Mouse (Mus musculus) cerebellum, adult 2 months (tissue): Measurements from ENCODE around the gene Cpa2. TPM values are rescaled to one million over a fixed set of nuclear protein-coding genes. Genes with fewer than 3 reads are reported as not detected.

Source experiments
- DNase-seq, 2 experiments: peaks; one replicate each; pipeline ENCODE4 v3.0.0; 2021
- H3K27ac ChIP-seq: fragments of 200-500 bp; 2 replicates; pipeline ENCODE4 v1.5.1; 2012; ENCODE audit warnings: low read length, control low read depth, inconsistent platforms; ENCODE audit not compliant: insufficient read depth
- H3K27me3 ChIP-seq: fragments of 200-500 bp; 2 replicates; pipeline ENCODE4 v1.6.1; 2012; ENCODE audit warnings: inconsistent platforms, mild to moderate bottlenecking, low read length, moderate library complexity; ENCODE audit not compliant: control insufficient read depth, insufficient read depth
- H3K4me1 ChIP-seq: fragments of 200-500 bp; 2 replicates; pipeline ENCODE4 v1.6.1; 2011; ENCODE audit warnings: low read length; ENCODE audit not compliant: control insufficient read depth, insufficient read depth
- H3K4me3 ChIP-seq: fragments of 200-500 bp; replicated peaks from 2 replicates; pipeline ENCODE3; 2011; ENCODE audit warnings: mild to moderate bottlenecking, low read depth, low read length, control low read depth; ENCODE audit not compliant: insufficient read depth
- CTCF ChIP-seq: fragments of 200-500 bp; IDR thresholded peaks from 2 replicates; pipeline ENCODE4 v1.5.1; 2011; ENCODE audit warnings: low read depth, mild to moderate bottlenecking, control low read depth, low read length, moderate library complexity, borderline replicate concordance; ENCODE audit not compliant: insufficient read depth
- POLR2A ChIP-seq: fragments of 200-500 bp; IDR thresholded peaks from 2 replicates; pipeline ENCODE4 v1.6.1; 2011; ENCODE audit warnings: low read length, control low read depth, borderline replicate concordance; ENCODE audit not compliant: insufficient read depth
- whole genome bisulfite sequencing: fragments of 180-500 bp; shearing (Covaris S2); methylation state at CpG from one replicate; pipeline ENCODE4 v1.1.7; 2018; 5-methylcytosine and 5-hydroxymethylcytosine counted together
- polyA plus RNA-seq: library from polyadenylated mRNA; depleted of rRNA; stranded (reverse); fragments of >200 nt; gene quantifications from 2 replicates; pipeline ENCODE4 v1.2.3, GENCODE M21; 2012

The Cpa2 gene
- polyA plus RNA-seq, 1 experiment: 7.7 TPM

- Histone ChIP-seq H3K27me3 (no peaks in the 10 kb centered on the region), H3K27ac (no peak overlapping the region), H3K4me3 (no peak overlapping the region), H3K4me1 (no peaks in the 10 kb centered on the region)
- TF ChIP-seq CTCF (no peak), POLR2A (no peak)
- WGBS: 77% methylated on average over 10 of the region's 10 CpGs
- DNase-seq: no peak
Observed at GRCm38 (mm10) chr6:30592417-30592974, 51.1 kb downstream of the Cpa2 start.

DNA sequence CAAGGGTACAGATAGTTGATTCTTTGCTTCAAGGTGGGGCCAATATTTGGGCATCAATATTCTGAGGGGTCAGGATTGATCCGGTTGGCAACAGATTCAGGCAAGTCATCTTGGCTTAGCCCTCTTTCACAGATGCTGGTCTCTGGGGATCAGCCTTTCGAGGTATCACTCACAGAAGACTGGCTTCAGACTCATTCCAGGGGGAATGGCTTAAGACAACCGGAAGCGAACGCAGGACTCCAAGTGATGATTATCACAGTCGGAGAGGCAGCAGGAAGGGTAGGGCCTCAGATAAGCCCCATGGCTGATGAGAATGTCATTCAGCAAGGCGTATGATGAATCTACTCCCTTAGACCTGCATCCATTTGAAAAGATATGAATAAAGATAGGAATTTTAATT, 53.0 kb downstream of the Cpa2 start:
- 81% methylated on average over 7 of the region's 7 CpGs for WGBS
- no peak overlapping the region for H3K27ac ChIP-seq
- no peak overlapping the region for H3K4me3 ChIP-seq
- no peaks in the 10 kb centered on the region for H3K4me1 ChIP-seq
- DNase-seq: no peak
- H3K27me3 ChIP-seq: no peaks in the 10 kb centered on the region
- no peak for TF ChIP-seq POLR2A
- TF ChIP-seq CTCF: no peak

DNA sequence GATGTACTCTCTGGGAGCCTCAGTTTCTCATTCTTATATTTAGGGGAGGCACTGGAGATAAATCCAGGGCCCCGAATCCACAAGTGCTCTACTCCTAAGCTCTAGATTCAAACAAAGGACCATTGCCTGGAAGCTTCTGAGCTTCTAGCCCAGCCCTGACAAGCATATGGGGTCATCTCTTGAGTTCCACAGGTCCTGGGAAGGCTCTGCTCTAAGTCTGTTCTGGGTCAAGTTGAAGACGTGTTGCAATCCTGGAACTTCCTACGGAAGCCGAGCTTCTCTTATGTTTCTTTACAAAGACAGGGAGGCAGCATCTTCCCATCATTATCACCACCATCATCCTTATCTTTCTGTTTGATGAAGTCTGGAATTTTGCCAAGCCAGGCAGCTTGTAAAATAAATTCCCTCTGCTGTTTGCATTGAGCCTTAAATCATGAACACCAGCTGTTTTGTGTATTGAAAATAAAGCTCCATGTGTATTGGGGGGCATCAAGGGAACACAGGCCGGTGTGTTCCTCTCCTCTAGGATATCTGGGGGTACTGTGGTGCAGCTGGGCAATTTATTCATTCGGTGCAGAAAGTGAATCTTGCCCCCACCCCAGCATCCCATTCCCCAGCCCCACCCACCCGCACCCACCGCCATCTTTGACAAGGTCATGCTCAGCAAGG, 55.0 kb downstream of the Cpa2 start:
- no peak for DNase-seq
- no peaks in the 10 kb centered on the region for H3K4me1 ChIP-seq
- WGBS: 93% methylated on average over 8 of the region's 8 CpGs
- no peak overlapping the region for H3K4me3 ChIP-seq
- TF ChIP-seq CTCF (no peak), POLR2A (no peak)
- H3K27ac ChIP-seq: no peak overlapping the region
- H3K27me3 ChIP-seq: no peaks in the 10 kb centered on the region

GRCm38 (mm10) chr6:30600033-30600432, 58.7 kb downstream of the Cpa2 start:
- DNase-seq: no peak
- H3K27ac ChIP-seq: no peak overlapping the region
- H3K27me3 ChIP-seq: no peaks in the 10 kb centered on the region
- no peaks in the 10 kb centered on the region for H3K4me1 ChIP-seq
- no peak overlapping the region for H3K4me3 ChIP-seq
- TF ChIP-seq POLR2A (no peak), CTCF (no peak)
- WGBS: 75% methylated on average over 3 of the region's 3 CpGs

DNA sequence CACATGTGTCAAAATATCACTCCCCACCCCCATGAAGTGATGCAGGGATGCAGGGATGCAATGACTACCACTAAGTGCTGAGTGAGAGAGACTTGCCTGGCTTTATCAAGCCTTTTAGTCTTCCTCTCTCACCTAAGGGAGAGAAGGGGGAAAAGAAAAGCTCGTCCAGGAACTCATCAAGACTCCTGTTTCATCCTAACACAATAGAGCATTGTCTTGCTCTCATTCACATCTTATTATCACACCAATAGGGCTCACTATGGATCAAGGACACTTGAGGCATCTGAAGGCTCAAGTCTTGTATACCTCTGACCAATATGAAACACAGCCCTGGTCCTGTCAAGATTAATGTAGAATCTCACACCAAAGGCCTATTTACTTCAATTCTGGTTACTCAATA, 59.6 kb downstream of the Cpa2 start:
- TF ChIP-seq CTCF: no peak
- TF ChIP-seq POLR2A: no peak
- no peak overlapping the region for H3K4me3 ChIP-seq
- H3K4me1 ChIP-seq: no peaks in the 10 kb centered on the region
- H3K27me3 ChIP-seq: no peaks in the 10 kb centered on the region
- DNase-seq: no peak
- H3K27ac ChIP-seq: no peak overlapping the region
- 71% methylated on average over 1 of the region's 1 CpGs for WGBS

- no peaks in the 10 kb centered on the region for H3K4me1 ChIP-seq
- DNase-seq: no peak
- no peaks in the 10 kb centered on the region for H3K27me3 ChIP-seq
- no peak overlapping the region for H3K27ac ChIP-seq
- no peak overlapping the region for H3K4me3 ChIP-seq
- WGBS: 84% methylated on average over 7 of the region's 7 CpGs
- TF ChIP-seq POLR2A: no peak
- no peak for TF ChIP-seq CTCF
Observed at GRCm38 (mm10) chr6:30604342-30604867, 63.0 kb downstream of the Cpa2 start.

DNA sequence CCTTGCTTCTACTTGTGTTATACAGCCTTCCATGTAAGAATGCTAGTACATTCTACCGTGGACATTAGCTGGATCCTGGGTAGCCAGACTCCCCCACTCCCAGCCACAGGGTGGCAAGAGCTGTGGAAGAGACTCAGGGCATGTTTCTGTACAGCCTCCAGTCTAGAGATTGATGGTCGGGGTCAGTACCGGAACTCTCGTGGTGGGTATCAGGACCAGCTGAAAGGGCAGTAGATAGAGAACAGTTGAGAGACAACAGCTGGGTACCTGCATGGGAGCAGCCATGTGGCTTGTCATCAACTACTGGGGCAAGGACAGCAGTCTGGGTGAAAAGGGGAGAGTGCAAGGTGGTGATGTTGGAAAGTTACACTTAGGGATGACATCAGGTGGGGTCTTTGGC, 63.7 kb downstream of the Cpa2 start:
- Histone ChIP-seq H3K4me1 (no peaks in the 10 kb centered on the region), H3K27ac (no peak overlapping the region), H3K4me3 (no peak overlapping the region), H3K27me3 (no peaks in the 10 kb centered on the region)
- no peak for TF ChIP-seq CTCF
- WGBS: 91% methylated on average over 4 of the region's 4 CpGs
- no peak for DNase-seq

- no peak overlapping the region for H3K27ac ChIP-seq
- WGBS: 88% methylated on average over 5 of the region's 5 CpGs
- no peak for DNase-seq
- H3K27me3 ChIP-seq: no peaks in the 10 kb centered on the region
- H3K4me3 ChIP-seq: no peak overlapping the region
- H3K4me1 ChIP-seq: no peaks in the 10 kb centered on the region
- no peak for TF ChIP-seq POLR2A
- TF ChIP-seq CTCF: no peak
Observed at GRCm38 (mm10) chr6:30605672-30606071, 64.3 kb downstream of the Cpa2 start.
